Mouse (Mus musculus) megakaryocyte, embryonic 14.5 days (primary cell): Measurements from ENCODE around the gene Rpl9-ps1.

Experiments used
- FLI1 ChIP-seq: IDR thresholded peaks from 2 replicates; pipeline ENCODE4 v1.6.1; 2012; ENCODE audit warnings: low read length, inconsistent platforms, mixed read lengths
- GATA1 ChIP-seq: IDR thresholded peaks from 3 replicates; pipeline ENCODE4 v1.6.1; 2012; ENCODE audit warnings: mixed read lengths, low read length, inconsistent platforms, borderline replicate concordance

GRCm38 (mm10) chr11:83631065-83631464, 14.4 kb downstream of the Rpl9-ps1 start:
- no peak for TF ChIP-seq GATA1
- TF ChIP-seq FLI1: no peak
